Mouse (Mus musculus): Measurements from ENCODE around the gene Sympk. TPM values are rescaled to one million over a fixed set of nuclear protein-coding genes. Genes with fewer than 3 reads are reported as not detected.
"Not testable (repeated sequence)": the region's sequence is repeated elsewhere in the genome, so short reads cannot be mapped to it uniquely, and the experiment has no call there.

Gene Sympk
- total RNA-seq, 2 experiments from 2014 or later, result 92.0 to 105 TPM

DNA sequence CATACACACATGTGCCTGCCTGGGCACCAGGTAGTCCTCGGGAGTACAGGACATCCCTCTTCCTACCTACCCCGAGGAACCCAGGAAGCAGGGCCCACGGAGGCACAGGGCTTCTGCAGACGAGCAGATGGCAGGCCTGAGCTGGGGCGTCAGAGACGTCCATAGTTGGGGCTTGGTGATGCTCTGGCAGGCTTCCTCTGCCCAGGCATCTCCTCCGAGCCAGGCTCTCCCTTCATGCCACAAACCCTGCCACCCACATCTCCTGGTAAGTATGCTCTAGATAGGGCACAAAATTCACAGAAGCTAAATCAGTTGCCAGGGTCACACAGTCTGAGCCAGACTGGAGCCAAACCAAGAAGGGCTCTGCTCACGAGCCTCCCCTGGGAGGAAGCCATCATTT lies 26.0 kb downstream of the Sympk start:
- no peak for DNase-seq (ENCODE audit: low spot score in 2 of 2)

DNA sequence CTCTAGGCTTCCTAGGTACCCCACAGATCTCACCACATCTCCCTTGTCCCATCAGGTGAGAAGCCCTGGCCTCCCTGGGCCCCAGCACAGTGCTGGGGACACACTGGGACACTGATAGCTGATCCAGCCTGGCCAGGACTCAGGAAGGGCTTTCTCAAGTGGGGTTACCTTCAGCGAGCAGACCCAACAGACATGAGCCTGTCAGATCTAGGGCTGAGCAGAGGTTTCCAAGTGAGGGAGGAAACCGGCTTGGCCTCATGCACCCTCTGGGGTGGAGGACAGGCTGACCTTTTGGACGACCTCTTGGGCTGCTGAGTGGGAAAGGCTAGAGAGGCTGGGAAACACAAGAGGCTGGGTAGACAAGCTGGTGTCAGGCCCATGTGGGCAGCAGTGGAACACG lies 27.0 kb downstream of the Sympk start:
- no peak for DNase-seq (ENCODE audit: low spot score in 2 of 2)

DNA sequence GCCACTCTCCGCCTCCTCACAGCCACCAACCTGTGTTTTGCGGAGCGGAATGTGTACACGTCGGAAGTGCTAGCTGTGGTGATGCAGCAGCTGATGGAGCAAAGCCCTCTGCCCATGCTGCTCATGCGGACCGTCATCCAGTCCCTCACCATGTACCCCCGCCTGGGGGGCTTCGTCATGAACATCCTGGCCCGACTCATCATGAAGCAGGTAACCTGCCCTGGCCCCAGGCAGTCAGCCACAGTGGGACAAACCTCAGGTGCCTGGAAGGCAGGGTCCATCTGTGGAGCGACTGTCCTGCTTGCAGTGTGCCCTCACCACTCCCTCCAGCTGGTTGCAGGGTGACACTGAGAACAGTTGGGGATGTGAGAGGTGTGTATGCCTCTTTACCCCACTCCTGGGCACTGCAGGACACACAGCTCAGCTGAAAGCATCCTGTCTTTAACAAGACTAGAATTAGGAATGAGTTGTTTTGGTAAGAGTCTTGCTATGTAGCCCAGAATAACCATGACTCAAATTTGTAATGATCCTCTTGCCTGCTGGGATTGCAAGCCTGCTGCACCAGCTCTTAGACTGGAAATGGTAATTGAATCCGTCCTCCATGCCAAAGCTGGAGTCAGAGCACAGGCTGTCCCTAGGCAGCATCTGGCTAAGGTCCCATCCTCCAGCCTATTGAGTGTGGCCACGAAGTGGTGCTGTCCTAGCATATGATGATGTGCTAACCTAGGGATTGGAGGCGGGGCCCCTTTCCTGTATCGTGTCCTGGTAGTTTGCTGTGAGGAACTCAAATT lies 28.4 kb downstream of the Sympk start:
- DNase-seq (ENCODE audit: low spot score in 2 of 2), result no peak

- no peak for DNase-seq (ENCODE audit: low spot score in 2 of 2)
Observed at GRCm38 (mm10) chr7:19053136-19053532, 29.0 kb downstream of the Sympk start.

- DNase-seq (ENCODE audit: low spot score in 2 of 2), result no peak
Observed at GRCm38 (mm10) chr7:19054047-19054776, 30.0 kb downstream of the Sympk start, which contains the start of gene Rsph6a. Gene Rsph6a, plus strand, starts transcription at chr7:19054690.

DNA sequence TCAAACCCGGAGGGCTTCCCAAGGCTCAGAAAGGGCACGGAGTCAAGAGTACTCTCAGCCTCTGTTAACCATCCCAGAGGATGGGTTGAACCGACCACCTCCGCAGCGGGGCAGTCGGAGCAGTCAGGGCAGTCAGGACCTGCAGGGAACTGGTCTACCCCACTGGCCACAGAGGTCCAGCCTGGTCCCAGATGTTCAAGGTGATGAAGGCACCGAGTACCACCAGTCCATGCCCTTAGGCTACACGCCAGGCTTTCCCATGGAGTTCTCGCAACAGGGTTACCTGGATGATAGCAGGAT lies 30.6 kb downstream of the Sympk start:
- DNase-seq (ENCODE audit: low spot score in 2 of 2), result no peak

- DNase-seq (ENCODE audit: low spot score in 2 of 2), result no peak
Observed at GRCm38 (mm10) chr7:19055108-19055507, 30.9 kb downstream of the Sympk start.

GRCm38 (mm10) chr7:19057405-19057804 lies 33.2 kb downstream of the Sympk start:
- DNase-seq (ENCODE audit: low spot score in 2 of 2), result no peak

GRCm38 (mm10) chr7:19065896-19066295 lies 41.7 kb downstream of the Sympk start:
- no peak for DNase-seq (ENCODE audit: low spot score in 2 of 2)

GRCm38 (mm10) chr7:19067063-19067462 lies 42.9 kb downstream of the Sympk start:
- DNase-seq (ENCODE audit: low spot score in 2 of 2), result no peak

GRCm38 (mm10) chr7:19067935-19068334 lies 43.8 kb downstream of the Sympk start:
- DNase-seq (ENCODE audit: low spot score in 2 of 2), result no peak

GRCm38 (mm10) chr7:19068707-19069106 lies 44.5 kb downstream of the Sympk start:
- peak; percentile 76 to 78 for DNase-seq (ENCODE audit: low spot score in 2 of 2)

- peak in 1 of 2 experiments; percentile 32 for DNase-seq (ENCODE audit: low spot score in 2 of 2)
Observed at GRCm38 (mm10) chr7:19069500-19069899, 45.3 kb downstream of the Sympk start.

- DNase-seq (ENCODE audit: low spot score in 2 of 2), result not testable (repeated sequence)
Observed at GRCm38 (mm10) chr7:19071024-19071423, 46.8 kb downstream of the Sympk start.

GRCm38 (mm10) chr7:19073504-19073903 lies 49.3 kb downstream of the Sympk start:
- DNase-seq (ENCODE audit: low spot score in 2 of 2), result peak in 1 of 2 experiments; percentile 54

DNA sequence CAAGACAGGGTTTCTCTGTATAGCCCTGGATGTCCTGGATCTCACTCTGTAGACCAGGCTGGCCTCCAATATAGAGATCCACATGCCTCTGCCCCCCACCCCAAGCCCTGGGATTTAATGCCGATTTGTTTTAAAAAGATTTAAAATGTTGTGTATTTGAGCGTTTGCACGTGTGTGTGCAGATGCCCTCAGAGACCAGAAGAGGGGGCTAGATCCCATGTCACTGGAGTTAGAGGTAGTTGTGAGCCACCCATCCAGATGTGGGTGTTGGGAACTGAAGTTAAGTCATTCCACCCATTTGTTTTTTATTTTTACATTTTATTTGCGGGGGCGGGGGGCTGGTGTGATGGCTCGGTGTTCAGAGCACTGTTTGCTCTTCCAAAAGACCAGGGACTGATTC lies 50.3 kb downstream of the Sympk start:
- DNase-seq (ENCODE audit: low spot score in 2 of 2), result no peak

GRCm38 (mm10) chr7:19075231-19075630 lies 51.1 kb downstream of the Sympk start:
- no peak for DNase-seq (ENCODE audit: low spot score in 2 of 2)

GRCm38 (mm10) chr7:19075723-19076585 lies 51.8 kb downstream of the Sympk start, which contains the start of gene Dmwd:
Gene Dmwd, plus strand, starts transcription at chr7:19076227.
- DNase-seq (ENCODE audit: low spot score in 2 of 2), result peak; percentile 85 to 86

DNA sequence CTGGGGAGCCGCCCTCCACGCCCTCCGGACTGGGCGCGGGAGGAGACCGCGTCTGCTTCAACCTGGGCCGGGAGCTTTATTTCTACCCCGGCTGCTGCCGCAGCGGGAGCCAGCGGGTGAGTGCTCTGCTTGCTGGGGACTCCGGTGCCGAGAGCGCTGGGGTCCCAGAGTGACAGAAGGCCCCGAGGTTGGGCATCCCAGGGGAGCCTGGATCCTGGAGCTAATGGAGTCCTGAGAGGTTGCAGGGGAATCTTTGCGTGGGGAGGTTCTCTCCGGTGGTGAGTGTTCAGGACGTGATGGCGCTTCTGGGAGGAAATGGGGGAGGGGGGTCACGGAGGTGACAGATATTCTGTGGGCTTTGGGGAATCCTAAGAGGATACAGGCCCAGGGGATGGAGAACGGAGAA lies 52.4 kb downstream of the Sympk start:
- peak in 1 of 2 experiments; percentile 41 for DNase-seq (ENCODE audit: low spot score in 2 of 2)

GRCm38 (mm10) chr7:19077761-19078160 lies 53.6 kb downstream of the Sympk start:
- DNase-seq (ENCODE audit: low spot score in 2 of 2), result peak in 1 of 2 experiments; percentile 42

GRCm38 (mm10) chr7:19078732-19079131 lies 54.6 kb downstream of the Sympk start:
- no peak for DNase-seq (ENCODE audit: low spot score in 2 of 2)

Data from adrenal gland, adult 18-20 months (tissue).